Mouse (Mus musculus): ENCODE data around the gene Lrrk2. TPM values are rescaled to one million over a fixed set of nuclear protein-coding genes. Genes with fewer than 3 reads are reported as not detected.

Gene Lrrk2
- polyA plus RNA-seq, 2 experiments, result 5.7 to 7.6 TPM

- Histone ChIP-seq H3K36me3 (ENCODE audit: control insufficient read depth, insufficient read depth, low read length) (no peaks in the 10 kb centered on the region), H3K4me2 (replicated peaks; ENCODE audit: low read depth, low read length, severe bottlenecking) (no peak overlapping the region), H3K4me3 (replicated peaks; ENCODE audit: low read length) (no peak overlapping the region), H3K9me3 (ENCODE audit: control insufficient read depth, low read length) (no peaks in the 10 kb centered on the region; the same call in 1 of the 2 replicates), H3K9ac (ENCODE audit: low read depth, low read length, severe bottlenecking) (no peak overlapping the region), H3K4me1 (ENCODE audit: control insufficient read depth, insufficient read depth, low read length) (no peaks in the 10 kb centered on the region), H3K27me3 (ENCODE audit: control insufficient read depth, insufficient read depth, low read length) (no peaks in the 10 kb centered on the region), H3K27ac (replicated peaks; ENCODE audit: low read depth, low read length) (no peak overlapping the region)
- TF ChIP-seq POLR2A (IDR thresholded peaks at IDR 0.05; ENCODE audit: borderline replicate concordance, extremely low read depth, insufficient read depth, insufficient read length), result no peak
- ATAC-seq (ENCODE audit: low FRiP score, low read depth) (no peak), DNase-seq (ENCODE audit: low spot score) (no peak)
- 32% methylated on average over 3 of the region's 3 CpGs for WGBS
These were observed 22.7 kb upstream of the Lrrk2 start for GRCm38 (mm10) chr15:91650270-91650669.

DNA sequence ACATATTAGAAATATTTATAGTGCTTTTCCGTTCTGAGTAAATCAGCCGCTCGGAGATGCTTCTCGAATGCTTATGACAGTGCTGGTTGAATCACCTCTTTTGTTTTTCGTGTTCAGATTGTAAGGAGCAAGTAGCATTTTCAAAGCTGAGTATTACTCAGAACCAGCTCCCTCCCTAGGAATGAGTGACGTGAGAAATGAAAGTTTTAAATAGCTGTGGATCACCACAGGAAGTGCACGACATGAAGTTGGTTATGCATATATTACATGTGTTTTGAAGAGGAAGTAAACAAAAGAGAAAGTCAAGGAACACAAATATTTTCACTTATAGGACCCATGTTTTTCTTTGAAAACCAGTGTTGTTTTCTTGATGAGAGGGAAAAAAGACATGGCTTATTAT, 21.5 kb upstream of the Lrrk2 start:
- WGBS, result 75% methylated on average over 7 of the region's 7 CpGs
- no peak for TF ChIP-seq POLR2A (IDR thresholded peaks at IDR 0.05; ENCODE audit: borderline replicate concordance, extremely low read depth, insufficient read depth, insufficient read length)
- H3K27ac ChIP-seq (replicated peaks; ENCODE audit: low read depth, low read length), result no peak overlapping the region
- H3K4me2 ChIP-seq (replicated peaks; ENCODE audit: low read depth, low read length, severe bottlenecking), result no peak overlapping the region
- no peaks in the 10 kb centered on the region for H3K27me3 ChIP-seq (ENCODE audit: control insufficient read depth, insufficient read depth, low read length)
- H3K4me3 ChIP-seq (replicated peaks; ENCODE audit: low read length), result no peak overlapping the region
- H3K4me1 ChIP-seq (ENCODE audit: control insufficient read depth, insufficient read depth, low read length), result no peaks in the 10 kb centered on the region
- H3K9ac ChIP-seq (ENCODE audit: low read depth, low read length, severe bottlenecking), result no peak overlapping the region
- ATAC-seq (ENCODE audit: low FRiP score, low read depth) (no peak), DNase-seq (ENCODE audit: low spot score) (no peak)
- no peaks in the 10 kb centered on the region; the same call in 1 of the 2 replicates for H3K9me3 ChIP-seq (ENCODE audit: control insufficient read depth, low read length)
- no peaks in the 10 kb centered on the region for H3K36me3 ChIP-seq (ENCODE audit: control insufficient read depth, insufficient read depth, low read length)

- H3K9ac ChIP-seq (ENCODE audit: low read depth, low read length, severe bottlenecking), result no peak overlapping the region
- no peaks in the 10 kb centered on the region for H3K4me1 ChIP-seq (ENCODE audit: control insufficient read depth, insufficient read depth, low read length)
- WGBS, result 90% methylated on average over 6 of the region's 6 CpGs
- H3K36me3 ChIP-seq (ENCODE audit: control insufficient read depth, insufficient read depth, low read length), result no peaks in the 10 kb centered on the region
- no peak overlapping the region for H3K27ac ChIP-seq (replicated peaks; ENCODE audit: low read depth, low read length)
- no peak overlapping the region for H3K4me2 ChIP-seq (replicated peaks; ENCODE audit: low read depth, low read length, severe bottlenecking)
- no peak for TF ChIP-seq POLR2A (IDR thresholded peaks at IDR 0.05; ENCODE audit: borderline replicate concordance, extremely low read depth, insufficient read depth, insufficient read length)
- H3K27me3 ChIP-seq (ENCODE audit: control insufficient read depth, insufficient read depth, low read length), result no peaks in the 10 kb centered on the region
- ATAC-seq (ENCODE audit: low FRiP score, low read depth), result no peak
- no peak overlapping the region for H3K4me3 ChIP-seq (replicated peaks; ENCODE audit: low read length)
- H3K9me3 ChIP-seq (ENCODE audit: control insufficient read depth, low read length), result no peaks in the 10 kb centered on the region; the same call in 1 of the 2 replicates
- no peak for DNase-seq (ENCODE audit: low spot score)
These were observed 14.7 kb upstream of the Lrrk2 start for GRCm38 (mm10) chr15:91658227-91658626.

DNA sequence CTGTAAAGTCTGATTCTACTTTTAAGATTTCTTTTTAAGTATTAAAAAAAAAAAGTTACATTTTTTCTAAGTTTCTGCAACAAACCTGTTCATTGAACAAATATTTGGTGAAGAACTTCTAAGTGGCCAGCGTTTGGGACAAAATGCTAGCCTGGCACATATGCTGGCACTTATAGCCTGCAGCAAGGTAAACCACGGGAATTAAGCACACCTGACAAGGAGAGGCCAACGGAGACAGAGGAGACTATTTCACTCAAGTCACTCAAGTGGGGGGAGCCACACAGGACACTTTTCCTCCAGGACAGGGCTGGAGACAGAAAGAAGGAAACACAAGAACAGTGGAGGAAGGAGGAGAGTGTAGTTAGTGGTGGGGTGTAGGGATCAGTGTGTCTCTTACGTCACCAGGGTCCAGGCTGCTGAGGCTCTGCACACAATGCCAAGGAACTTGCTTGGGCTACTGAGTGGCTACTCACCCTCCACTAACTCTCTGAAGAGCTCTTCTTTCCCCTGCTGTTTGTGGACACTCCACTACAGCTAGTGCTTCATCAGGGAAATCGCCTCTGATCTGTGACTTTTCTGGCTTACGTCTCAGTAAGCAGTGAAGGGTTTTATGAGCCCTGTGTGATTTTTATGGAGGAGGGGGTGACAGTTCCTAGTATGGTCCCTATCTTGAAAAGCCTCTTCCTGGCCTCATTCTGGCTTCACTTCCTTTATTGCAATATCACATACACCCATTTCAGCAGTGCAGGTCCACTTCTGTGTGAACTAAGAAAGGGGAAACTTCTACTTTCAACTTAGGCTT, 12.5 kb upstream of the Lrrk2 start:
- H3K27me3 ChIP-seq (ENCODE audit: control insufficient read depth, insufficient read depth, low read length), result no peaks in the 10 kb centered on the region
- no peak overlapping the region for H3K4me2 ChIP-seq (replicated peaks; ENCODE audit: low read depth, low read length, severe bottlenecking)
- DNase-seq (ENCODE audit: low spot score) (no peak), ATAC-seq (ENCODE audit: low FRiP score, low read depth) (no peak)
- H3K9me3 ChIP-seq (ENCODE audit: control insufficient read depth, low read length), result no peaks in the 10 kb centered on the region
- no peak overlapping the region for H3K9ac ChIP-seq (ENCODE audit: low read depth, low read length, severe bottlenecking)
- no peak for TF ChIP-seq POLR2A (IDR thresholded peaks at IDR 0.05; ENCODE audit: borderline replicate concordance, extremely low read depth, insufficient read depth, insufficient read length)
- H3K36me3 ChIP-seq (ENCODE audit: control insufficient read depth, insufficient read depth, low read length), result no peaks in the 10 kb centered on the region
- no peak overlapping the region for H3K27ac ChIP-seq (replicated peaks; ENCODE audit: low read depth, low read length)
- no peak overlapping the region for H3K4me3 ChIP-seq (replicated peaks; ENCODE audit: low read length)
- WGBS, result 74% methylated on average over 6 of the region's 6 CpGs
- no peaks in the 10 kb centered on the region for H3K4me1 ChIP-seq (ENCODE audit: control insufficient read depth, insufficient read depth, low read length)

DNA sequence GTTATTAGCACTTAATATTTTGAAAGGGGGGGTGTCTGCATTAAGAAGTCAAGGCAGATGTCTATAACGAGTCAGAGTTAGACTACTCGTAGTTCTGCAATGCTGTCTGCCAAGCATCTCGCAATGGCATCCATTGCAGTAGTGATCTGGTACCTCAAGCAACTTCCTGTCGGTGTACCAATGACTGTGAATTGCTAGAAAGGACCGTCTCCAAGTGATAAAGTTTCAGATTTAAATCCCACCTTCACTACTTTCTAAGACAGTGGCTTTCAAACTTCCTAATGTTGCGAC, 12.0 kb upstream of the Lrrk2 start:
- no peak for ATAC-seq (ENCODE audit: low FRiP score, low read depth)
- H3K9me3 ChIP-seq (ENCODE audit: control insufficient read depth, low read length), result no peaks in the 10 kb centered on the region
- no peak for TF ChIP-seq POLR2A (IDR thresholded peaks at IDR 0.05; ENCODE audit: borderline replicate concordance, extremely low read depth, insufficient read depth, insufficient read length)
- no peaks in the 10 kb centered on the region for H3K36me3 ChIP-seq (ENCODE audit: control insufficient read depth, insufficient read depth, low read length)
- H3K4me2 ChIP-seq (replicated peaks; ENCODE audit: low read depth, low read length, severe bottlenecking), result no peak overlapping the region
- H3K4me3 ChIP-seq (replicated peaks; ENCODE audit: low read length), result no peak overlapping the region
- no peak for DNase-seq (ENCODE audit: low spot score)
- H3K9ac ChIP-seq (ENCODE audit: low read depth, low read length, severe bottlenecking), result no peak overlapping the region
- 68% methylated on average over 6 of the region's 6 CpGs for WGBS
- no peaks in the 10 kb centered on the region for H3K27me3 ChIP-seq (ENCODE audit: control insufficient read depth, insufficient read depth, low read length)
- H3K27ac ChIP-seq (replicated peaks; ENCODE audit: low read depth, low read length), result no peak overlapping the region
- H3K4me1 ChIP-seq (ENCODE audit: control insufficient read depth, insufficient read depth, low read length), result no peaks in the 10 kb centered on the region

Data from limb, embryonic 14.5 days (tissue).